Mouse (Mus musculus): Measurements from ENCODE around the gene Aurka. TPM values are rescaled to one million over a fixed set of nuclear protein-coding genes. Genes with fewer than 3 reads are reported as not detected.
A peak's percentile ranks its signal among the peaks of the same experiment; 100 is the strongest.

Gene Aurka
- polyA plus RNA-seq, 1 experiment from 2014 or later: 86.6 TPM

DNA sequence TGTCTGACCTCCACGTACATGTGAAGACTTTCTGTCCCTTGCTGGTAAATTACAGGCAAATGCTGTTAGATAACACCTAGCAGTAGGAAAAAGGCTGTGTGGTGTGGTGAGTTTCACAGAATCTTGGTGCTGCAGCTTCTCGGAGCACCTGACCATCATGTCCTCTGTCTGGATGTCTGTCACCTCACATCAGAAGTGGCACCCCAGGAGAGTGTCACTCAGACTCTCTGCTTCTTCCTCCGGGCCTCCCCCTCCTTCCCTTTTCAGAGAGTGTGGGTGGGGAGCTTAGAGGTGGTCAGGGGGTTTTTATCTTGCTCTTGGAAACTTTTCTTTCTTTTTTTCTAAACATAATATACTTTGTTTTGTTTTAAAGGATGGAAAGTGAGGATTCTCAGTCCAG is 34.7 kb upstream of the Aurka start:
- H3K4me1 ChIP-seq: peaks cover 6% of the 10 kb centered on the region; the same call in 1 of the 2 replicates
- no peak overlapping the region for H3K4me3 ChIP-seq
- no peak overlapping the region for H3K27ac ChIP-seq (replicated peaks)
- H3K36me3 ChIP-seq: no peaks in the 10 kb centered on the region
- no peak overlapping the region for H3K9ac ChIP-seq
- peaks cover 23% of the 10 kb centered on the region for H3K27me3 ChIP-seq (replicated peaks)
- 43% methylated on average over 3 of the region's 3 CpGs for WGBS
- no peak overlapping the region for H3K4me2 ChIP-seq
- no peak for ATAC-seq (ENCODE audit: extremely low read depth, insufficient number of reproducible peaks, low FRiP score, low TSS enrichment)
- H3K9me3 ChIP-seq: no peaks in the 10 kb centered on the region

DNA sequence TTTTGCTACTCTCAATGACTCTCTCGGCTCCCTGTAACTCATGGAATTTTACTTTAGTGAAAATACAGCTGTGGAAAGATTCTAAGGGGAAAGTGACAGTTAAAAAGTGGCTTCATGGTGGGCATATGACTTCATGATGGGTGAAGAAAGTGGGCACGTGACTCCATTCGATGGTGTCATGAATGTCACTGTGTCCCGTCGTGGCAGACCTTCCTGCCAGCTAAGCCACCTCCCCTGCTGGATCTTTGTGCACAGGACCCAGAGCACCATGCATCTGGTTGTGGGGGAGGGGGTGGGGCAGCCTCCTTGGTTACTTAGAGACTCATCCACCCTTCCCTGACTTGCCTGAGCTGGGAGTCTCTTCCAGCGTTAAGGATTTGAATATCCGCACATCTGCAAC is 33.9 kb upstream of the Aurka start:
- Histone ChIP-seq H3K27ac (replicated peaks) (no peak overlapping the region), H3K9ac (no peak overlapping the region), H3K36me3 (no peaks in the 10 kb centered on the region), H3K4me3 (no peak overlapping the region), H3K4me1 (peaks cover 8% of the 10 kb centered on the region; the same call in 1 of the 2 replicates), H3K4me2 (no peak overlapping the region), H3K27me3 (replicated peaks) (peaks cover 23% of the 10 kb centered on the region), H3K9me3 (no peaks in the 10 kb centered on the region)
- no peak for ATAC-seq (ENCODE audit: extremely low read depth, insufficient number of reproducible peaks, low FRiP score, low TSS enrichment)
- 48% methylated on average over 7 of the region's 7 CpGs for WGBS

- Histone ChIP-seq H3K36me3 (no peaks in the 10 kb centered on the region), H3K4me1 (0 out of 2 replicates have a peak, but pooled peaks cover 8% of the 10 kb centered on the region), H3K27me3 (replicated peaks) (peaks cover 28% of the 10 kb centered on the region), H3K4me2 (no peak overlapping the region), H3K4me3 (no peak overlapping the region), H3K27ac (replicated peaks) (peak overlapping the region; percentile 50), H3K9me3 (no peaks in the 10 kb centered on the region), H3K9ac (no peak overlapping the region)
- 59% methylated on average over 13 of the region's 13 CpGs for WGBS
- ATAC-seq (ENCODE audit: extremely low read depth, insufficient number of reproducible peaks, low FRiP score, low TSS enrichment): no peak
Observed at GRCm38 (mm10) chr2:172401116-172401825, 30.9 kb upstream of the Aurka start.

GRCm38 (mm10) chr2:172399901-172400300 is 29.6 kb upstream of the Aurka start:
- Histone ChIP-seq H3K36me3 (no peaks in the 10 kb centered on the region), H3K9ac (no peak overlapping the region), H3K4me2 (no peak overlapping the region), H3K27me3 (replicated peaks) (peaks cover 31% of the 10 kb centered on the region), H3K4me1 (0 out of 2 replicates have a peak, but pooled peaks cover 8% of the 10 kb centered on the region), H3K9me3 (no peaks in the 10 kb centered on the region), H3K4me3 (no peak overlapping the region), H3K27ac (replicated peaks) (no peak overlapping the region)
- no peak for ATAC-seq (ENCODE audit: extremely low read depth, insufficient number of reproducible peaks, low FRiP score, low TSS enrichment)
- WGBS: 33% methylated on average over 9 of the region's 9 CpGs

DNA sequence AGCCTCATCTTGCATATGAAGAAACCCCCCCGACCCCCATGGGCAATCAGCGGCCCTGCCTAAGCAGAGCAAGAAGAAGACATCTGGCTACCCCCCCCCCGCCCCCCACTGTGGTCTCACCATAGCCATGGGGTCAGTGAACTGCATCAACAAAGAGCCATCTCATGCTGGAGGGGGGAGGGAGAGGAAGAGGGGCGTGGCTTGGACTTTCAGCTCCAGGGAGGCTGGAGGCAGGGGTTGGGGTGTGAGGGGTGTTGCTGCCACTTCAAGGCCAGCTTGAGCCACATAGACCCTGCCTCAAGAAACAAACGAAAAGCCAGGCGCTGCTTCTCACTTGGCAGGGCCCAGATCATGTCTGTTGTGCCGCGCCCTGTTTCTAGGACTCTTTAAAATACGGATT is 25.6 kb upstream of the Aurka start:
- Histone ChIP-seq H3K4me1 (peaks cover 14% of the 10 kb centered on the region), H3K27me3 (replicated peaks) (peaks cover 21% of the 10 kb centered on the region), H3K4me2 (no peak overlapping the region), H3K27ac (replicated peaks) (no peak overlapping the region), H3K4me3 (no peak overlapping the region), H3K36me3 (no peaks in the 10 kb centered on the region), H3K9ac (no peak overlapping the region), H3K9me3 (no peaks in the 10 kb centered on the region)
- ATAC-seq (ENCODE audit: extremely low read depth, insufficient number of reproducible peaks, low FRiP score, low TSS enrichment): no peak
- whole genome bisulfite sequencing: 40% methylated on average over 9 of the region's 9 CpGs

DNA sequence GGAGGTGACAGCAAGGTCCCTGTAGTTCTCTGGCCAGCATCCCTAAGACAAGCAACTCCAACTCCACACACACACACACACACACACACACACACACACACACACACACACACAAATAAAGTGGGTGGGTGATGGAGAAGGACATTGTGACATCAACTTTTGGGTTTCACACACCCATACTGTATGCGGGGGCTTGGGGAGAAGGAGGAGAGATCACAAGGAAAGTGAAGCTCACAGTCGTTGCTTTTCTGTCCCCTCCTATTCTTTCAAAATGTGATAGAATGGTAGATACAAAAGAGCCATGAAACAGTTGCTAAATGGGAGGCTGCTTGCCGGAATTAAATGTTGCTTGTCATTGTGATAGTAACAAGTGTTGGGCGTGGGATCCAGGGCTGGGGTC is 24.3 kb upstream of the Aurka start:
- Histone ChIP-seq H3K4me3 (no peak overlapping the region), H3K36me3 (no peaks in the 10 kb centered on the region), H3K9ac (no peak overlapping the region), H3K4me2 (no peak overlapping the region), H3K9me3 (no peaks in the 10 kb centered on the region), H3K27ac (replicated peaks) (no peak overlapping the region), H3K27me3 (replicated peaks) (peaks cover 21% of the 10 kb centered on the region; the same call in 1 of the 2 replicates), H3K4me1 (peaks cover 7% of the 10 kb centered on the region)
- no peak for ATAC-seq (ENCODE audit: extremely low read depth, insufficient number of reproducible peaks, low FRiP score, low TSS enrichment)
- WGBS: 73% methylated on average over 4 of the region's 4 CpGs

GRCm38 (mm10) chr2:172394052-172394392 is 23.7 kb upstream of the Aurka start:
- Histone ChIP-seq H3K9me3 (no peaks in the 10 kb centered on the region), H3K4me3 (peak overlapping the region; percentile 3; the same call in 1 of the 2 replicates)
- ATAC-seq (ENCODE audit: extremely low read depth, insufficient number of reproducible peaks, low FRiP score, low TSS enrichment): no peak

GRCm38 (mm10) chr2:172393391-172394051 is 23.2 kb upstream of the Aurka start, which contains the start of gene Cass4:
Gene Cass4 (plus strand): TSS chr2:172393794.
- H3K4me3 ChIP-seq: peak within 1 kb of the TSS; percentile 3; the same call in 1 of the 2 replicates
- peak within 1 kb of the TSS; percentile 48 for H3K4me2 ChIP-seq
- no peak within 1 kb of the TSS for H3K27ac ChIP-seq (replicated peaks)
- H3K9me3 ChIP-seq: no peaks in the 10 kb centered on the region
- H3K36me3 ChIP-seq: no peaks in the 10 kb centered on the region
- H3K4me1 ChIP-seq: peaks cover 7% of the 10 kb centered on the region
- 20% methylated on average over 13 of the region's 13 CpGs for WGBS
- H3K9ac ChIP-seq: no peak within 1 kb of the TSS
- no peak for ATAC-seq (ENCODE audit: extremely low read depth, insufficient number of reproducible peaks, low FRiP score, low TSS enrichment)
- H3K27me3 ChIP-seq (replicated peaks): peaks cover 18% of the 10 kb centered on the region; the same call in 1 of the 2 replicates

More at GRCm38 (mm10) chr2:172394052-172394392, 23.7 kb upstream of the Aurka start:
- Histone ChIP-seq H3K27me3 (replicated peaks) (peaks cover 21% of the 10 kb centered on the region; the same call in 1 of the 2 replicates), H3K4me2 (peak overlapping the region; percentile 48), H3K9ac (no peak overlapping the region), H3K27ac (replicated peaks) (no peak overlapping the region), H3K36me3 (no peaks in the 10 kb centered on the region), H3K4me1 (peaks cover 7% of the 10 kb centered on the region)
- 53% methylated on average over 2 of the region's 2 CpGs for WGBS

DNA sequence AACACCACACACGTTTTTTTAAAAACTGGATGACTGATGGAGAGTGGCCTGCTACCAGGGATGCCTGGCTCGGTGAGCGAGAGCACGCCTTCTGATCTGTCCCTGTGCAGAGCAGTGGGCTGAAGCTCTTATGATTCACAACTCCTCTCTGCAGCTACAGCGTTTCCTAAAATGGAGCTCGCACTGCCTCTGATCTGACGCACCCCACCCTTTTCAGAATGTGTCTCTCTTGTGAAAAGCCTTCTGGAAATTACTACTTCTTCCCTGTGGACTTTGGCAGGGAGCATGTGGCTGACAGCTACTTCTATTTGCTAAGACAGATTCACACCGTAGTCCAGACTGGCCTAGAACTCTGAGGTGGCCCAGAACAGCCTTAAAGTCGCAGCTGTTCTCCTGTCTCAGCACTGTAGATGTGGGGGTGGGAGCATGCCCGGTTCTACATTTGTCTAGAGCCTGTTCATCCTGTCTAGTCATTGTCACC is 21.7 kb upstream of the Aurka start:
- 45% methylated on average over 10 of the region's 10 CpGs for WGBS
- Histone ChIP-seq H3K27me3 (replicated peaks) (peaks cover 16% of the 10 kb centered on the region; the same call in 1 of the 2 replicates), H3K27ac (replicated peaks) (no peak overlapping the region), H3K9me3 (no peaks in the 10 kb centered on the region), H3K9ac (no peak overlapping the region), H3K36me3 (no peaks in the 10 kb centered on the region), H3K4me2 (no peak overlapping the region), H3K4me1 (peaks cover 7% of the 10 kb centered on the region), H3K4me3 (no peak overlapping the region)
- ATAC-seq (ENCODE audit: extremely low read depth, insufficient number of reproducible peaks, low FRiP score, low TSS enrichment): no peak

DNA sequence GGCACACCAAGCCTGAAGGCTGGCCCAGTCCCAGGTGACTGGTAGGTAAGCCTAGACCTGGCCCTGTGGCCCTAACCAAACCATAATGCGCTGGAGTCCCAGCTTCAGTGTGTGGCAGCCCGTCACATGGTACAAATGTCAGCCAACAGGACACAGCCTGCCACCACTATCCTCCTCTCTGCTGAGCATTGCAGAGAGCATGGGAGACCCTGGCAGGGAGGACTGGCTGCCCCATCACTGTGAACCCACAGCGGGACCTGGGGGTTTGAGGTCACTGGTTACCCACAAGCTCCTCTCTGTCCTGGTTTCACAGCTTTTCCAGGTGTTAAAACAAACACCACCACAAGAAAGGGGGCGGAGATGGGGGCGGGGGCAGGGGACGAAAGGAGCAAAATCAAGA is 20.0 kb upstream of the Aurka start:
- Histone ChIP-seq H3K9me3 (no peaks in the 10 kb centered on the region), H3K27me3 (replicated peaks) (0 out of 2 replicates have a peak, but pooled peaks cover 10% of the 10 kb centered on the region), H3K4me2 (no peak overlapping the region), H3K4me1 (peaks cover 7% of the 10 kb centered on the region), H3K9ac (no peak overlapping the region), H3K4me3 (no peak overlapping the region), H3K27ac (replicated peaks) (no peak overlapping the region), H3K36me3 (no peaks in the 10 kb centered on the region)
- no peak for ATAC-seq (ENCODE audit: extremely low read depth, insufficient number of reproducible peaks, low FRiP score, low TSS enrichment)
- 29% methylated on average over 6 of the region's 6 CpGs for WGBS

GRCm38 (mm10) chr2:172384715-172385114 is 14.4 kb upstream of the Aurka start:
- no peak overlapping the region for H3K9ac ChIP-seq
- H3K4me1 ChIP-seq: peaks cover 6% of the 10 kb centered on the region
- H3K9me3 ChIP-seq: no peaks in the 10 kb centered on the region
- H3K36me3 ChIP-seq: peaks cover 36% of the 10 kb centered on the region
- no peak overlapping the region for H3K27ac ChIP-seq (replicated peaks)
- 44% methylated on average over 3 of the region's 3 CpGs for WGBS
- no peak overlapping the region for H3K4me2 ChIP-seq
- ATAC-seq (ENCODE audit: extremely low read depth, insufficient number of reproducible peaks, low FRiP score, low TSS enrichment): no peak
- H3K4me3 ChIP-seq: no peak overlapping the region
- no peaks in the 10 kb centered on the region for H3K27me3 ChIP-seq (replicated peaks)

Measured in heart, embryonic 13.5 days (tissue).